Mouse (Mus musculus): ENCODE measurements around the gene Spryd3.
"Not testable (repeated sequence)": the region's sequence is repeated elsewhere in the genome, so short reads cannot be mapped to it uniquely, and the experiment has no call there.

Gene Spryd3

GRCm38 (mm10) chr15:102097991-102098555 is 38.0 kb downstream of the Spryd3 start:
- DNase-seq, result peak; percentile 14

DNA sequence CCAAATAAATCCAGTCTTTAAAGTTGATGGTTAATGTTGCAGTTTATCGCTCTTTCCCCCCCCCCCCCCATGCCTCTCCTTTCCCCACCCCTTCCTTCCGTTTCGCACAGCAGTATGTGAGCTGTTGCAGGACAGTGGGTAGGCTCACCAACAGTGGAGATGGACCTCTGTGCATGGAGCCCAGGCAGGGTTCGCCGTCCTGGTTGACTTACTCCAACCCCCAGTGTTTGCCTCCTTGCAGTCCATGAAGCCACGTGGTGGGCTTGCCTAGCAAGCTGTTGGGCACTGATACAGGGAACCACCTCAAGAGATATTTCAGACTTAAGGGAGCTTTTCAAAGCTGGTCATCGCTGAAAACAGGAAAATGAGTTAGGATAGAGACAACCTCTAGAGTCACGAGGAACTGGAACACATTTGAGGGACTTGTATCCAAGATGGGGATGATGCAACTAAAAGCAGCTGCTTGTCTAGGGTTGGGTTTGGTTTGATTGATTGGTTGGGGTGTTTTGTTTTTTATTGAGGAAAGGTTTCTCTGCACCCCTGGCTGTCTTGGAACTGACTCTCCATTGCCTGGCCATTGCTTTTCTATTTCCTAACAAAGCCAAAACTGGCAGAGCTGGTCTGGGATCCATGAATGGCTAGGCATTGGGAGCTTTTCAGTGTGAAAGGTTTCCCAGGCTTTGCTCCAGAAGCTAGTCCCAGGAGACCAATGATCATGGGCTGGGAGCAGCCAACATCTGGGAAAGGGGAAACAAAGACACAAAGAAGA is 38.7 kb downstream of the Spryd3 start:
- no peak for DNase-seq

DNA sequence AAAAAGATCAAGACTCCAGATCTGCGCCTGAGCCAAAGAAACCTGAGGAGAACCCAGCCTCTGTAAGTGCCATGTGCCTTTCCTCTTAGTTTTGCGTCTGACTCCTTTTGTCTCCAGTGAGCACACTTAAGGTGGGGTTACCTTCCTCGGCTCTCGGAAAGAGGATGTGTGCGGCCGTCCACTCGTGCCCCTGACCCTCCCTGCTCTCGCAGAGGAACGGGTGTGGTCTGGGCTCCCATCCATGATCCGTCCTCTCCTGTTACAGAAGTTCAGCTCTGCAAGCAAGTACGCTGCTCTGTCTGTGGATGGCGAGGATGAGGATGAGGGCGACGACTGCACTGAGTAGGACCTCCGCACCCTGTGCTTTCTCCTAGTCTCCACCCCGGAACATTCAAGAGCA is 41.0 kb downstream of the Spryd3 start:
- DNase-seq, result no peak

- DNase-seq, result no peak
Observed at GRCm38 (mm10) chr15:102094157-102094556, 41.9 kb downstream of the Spryd3 start.

DNA sequence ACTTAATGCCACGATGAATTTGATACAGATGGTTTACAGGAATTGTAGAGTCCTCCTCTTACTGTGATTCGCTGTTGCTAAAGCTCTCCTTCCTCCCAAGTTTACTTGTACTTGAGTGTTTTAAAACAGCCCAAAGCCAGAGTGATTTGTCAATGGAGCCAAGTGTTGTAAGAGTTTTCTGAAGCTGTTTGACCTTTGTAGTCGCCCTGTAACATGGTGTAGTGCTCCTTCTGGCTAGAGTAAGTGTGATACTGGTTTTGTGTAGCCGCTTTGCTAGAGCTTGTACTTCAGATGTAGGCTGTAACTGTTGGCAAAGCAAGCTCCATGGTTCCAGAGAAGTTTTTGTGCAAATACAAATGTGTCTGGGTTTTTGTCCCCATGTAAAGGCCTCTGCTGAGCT is 43.8 kb downstream of the Spryd3 start:
- DNase-seq, result no peak

DNA sequence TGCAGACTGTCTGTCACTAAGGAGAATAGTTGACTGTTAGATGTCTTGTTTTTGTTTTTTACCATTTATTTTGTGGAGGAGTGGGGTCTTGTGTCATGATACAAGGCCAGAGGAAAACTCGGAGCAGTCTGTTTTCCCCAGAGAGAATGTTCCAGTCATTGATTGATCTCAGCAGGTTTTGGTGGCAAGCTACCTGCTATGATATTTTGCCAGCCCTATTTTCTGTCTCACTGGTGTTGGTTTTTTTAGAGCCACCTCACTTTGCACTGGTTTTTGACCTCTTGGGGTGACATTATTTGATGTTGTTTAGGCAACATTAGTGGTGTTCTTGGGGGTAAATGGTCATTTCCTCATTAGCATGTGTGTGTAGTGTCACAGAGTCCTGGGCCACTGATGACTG is 44.3 kb downstream of the Spryd3 start:
- no peak for DNase-seq

GRCm38 (mm10) chr15:102091063-102091679 is 44.9 kb downstream of the Spryd3 start:
- DNase-seq, result no peak

DNA sequence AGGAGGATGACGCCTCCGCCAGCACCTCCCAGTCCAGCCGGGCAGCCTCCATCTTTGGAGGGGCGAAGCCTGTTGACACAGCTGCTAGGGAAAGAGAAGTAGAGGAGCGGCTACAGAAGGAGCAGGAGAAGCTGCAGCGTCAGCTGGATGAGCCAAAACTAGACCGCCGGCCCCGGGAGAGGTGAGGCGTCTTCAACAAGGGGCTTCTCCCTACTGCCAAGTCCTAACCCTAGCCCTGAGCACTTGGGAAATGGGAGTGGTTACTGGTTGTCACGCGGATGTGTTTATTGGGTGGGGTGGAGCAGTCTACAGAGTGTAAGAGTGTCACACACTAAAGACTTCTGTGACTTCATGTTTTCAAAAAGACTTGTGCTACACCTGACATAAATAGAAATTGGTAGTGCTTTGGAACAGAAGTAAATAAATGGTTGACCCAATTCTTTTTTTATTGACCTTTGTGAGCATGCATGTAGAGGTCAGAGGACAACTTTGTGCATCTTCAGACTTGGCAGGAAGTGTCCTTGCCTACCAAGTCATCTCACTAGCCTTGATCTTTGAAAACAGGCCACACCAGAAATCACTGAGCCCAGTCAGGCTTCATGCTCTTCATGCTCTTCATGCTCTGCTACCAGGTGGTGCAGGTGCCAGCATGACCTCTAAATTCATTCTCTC is 46.0 kb downstream of the Spryd3 start:
- DNase-seq, result no peak

- no peak for DNase-seq
Observed at GRCm38 (mm10) chr15:102083028-102083427, 53.0 kb downstream of the Spryd3 start.

DNA sequence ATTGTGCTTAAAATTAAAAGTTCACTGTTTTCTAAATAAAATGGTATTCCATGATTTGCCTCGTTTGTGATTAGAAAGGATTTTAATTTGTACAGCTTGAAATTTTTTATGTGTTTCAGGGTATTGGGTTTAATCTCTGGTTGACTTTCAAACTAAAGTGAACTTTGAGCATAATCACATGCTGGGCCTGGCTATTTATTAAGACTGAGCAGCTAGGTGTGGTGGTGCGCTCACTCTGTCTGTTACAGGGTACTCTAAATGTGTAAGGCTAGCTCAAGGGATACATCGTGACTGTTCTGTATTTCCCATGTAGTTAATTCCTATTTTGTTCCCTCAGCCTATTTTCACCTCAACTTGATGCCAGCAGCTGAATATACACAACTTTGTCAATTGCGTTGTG is 53.9 kb downstream of the Spryd3 start:
- no peak for DNase-seq

DNA sequence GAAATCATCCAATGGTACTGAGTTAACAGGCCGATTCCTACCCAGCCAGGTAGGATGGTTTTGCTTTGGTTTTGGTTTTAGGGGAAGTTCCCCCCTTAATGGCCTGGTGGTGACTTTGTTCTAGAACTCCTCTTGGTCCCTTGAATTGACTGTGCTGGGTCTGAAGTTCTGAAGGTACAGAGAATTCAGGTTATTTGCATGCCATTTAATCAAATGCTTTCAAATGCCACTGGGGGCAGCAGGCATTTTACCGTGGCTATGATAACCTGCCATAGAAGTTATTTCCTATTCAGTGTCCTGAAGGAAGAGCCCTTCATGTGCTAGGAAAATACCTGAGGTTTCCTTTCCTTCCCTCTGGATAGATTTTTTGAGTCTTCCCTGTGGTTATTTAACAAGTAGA is 55.6 kb downstream of the Spryd3 start:
- no peak for DNase-seq

DNA sequence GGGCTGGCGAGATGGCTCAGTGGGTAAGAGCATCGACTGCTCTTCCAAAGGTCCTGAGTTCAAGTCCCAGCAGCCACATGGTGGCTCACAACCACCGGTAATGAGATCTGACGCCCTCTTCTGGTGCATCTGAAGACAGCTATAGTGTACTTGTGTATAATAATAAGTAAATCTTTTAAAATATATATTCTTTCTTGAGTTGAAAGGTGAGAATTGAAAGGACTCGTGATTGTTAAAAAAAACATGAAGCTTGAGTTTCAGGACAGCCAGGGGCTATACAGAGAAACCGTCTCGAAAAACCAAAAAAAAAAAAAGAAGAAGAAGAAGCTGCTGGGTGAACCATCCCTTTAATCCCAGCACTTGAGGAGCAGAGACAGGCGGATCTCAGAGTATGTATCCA is 56.1 kb downstream of the Spryd3 start:
- not testable (repeated sequence) for DNase-seq

GRCm38 (mm10) chr15:102079221-102079620 is 56.8 kb downstream of the Spryd3 start:
- DNase-seq, result no peak

DNA sequence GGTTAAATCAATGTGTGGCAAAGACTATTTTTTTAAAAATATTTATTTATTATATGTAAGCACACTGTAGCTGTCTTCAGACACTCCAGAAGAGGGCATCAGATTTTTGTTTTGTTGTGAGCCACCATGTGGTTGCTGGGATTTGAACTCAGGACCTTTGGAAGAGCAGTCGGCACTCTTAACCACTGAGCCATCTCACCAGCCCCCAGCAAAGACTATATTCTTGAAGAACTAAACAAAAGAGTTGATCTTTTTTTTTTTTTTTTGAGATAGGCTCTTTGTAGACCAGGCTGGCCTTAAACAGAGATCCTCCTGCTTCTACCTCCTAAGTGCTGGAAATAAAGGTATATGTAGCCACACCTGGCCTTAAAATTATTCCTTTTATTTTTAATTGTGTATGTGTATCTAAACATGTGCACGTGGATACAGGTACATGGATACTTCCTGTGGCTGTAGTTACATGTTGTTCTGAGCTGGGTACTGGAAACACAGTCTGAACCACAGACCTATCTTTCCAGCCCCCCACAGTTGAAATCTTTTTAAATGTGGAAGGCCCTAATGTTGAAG is 58.8 kb downstream of the Spryd3 start:
- DNase-seq, result no peak

GRCm38 (mm10) chr15:102074876-102075585 is 61.0 kb downstream of the Spryd3 start:
- DNase-seq, result no peak

DNA sequence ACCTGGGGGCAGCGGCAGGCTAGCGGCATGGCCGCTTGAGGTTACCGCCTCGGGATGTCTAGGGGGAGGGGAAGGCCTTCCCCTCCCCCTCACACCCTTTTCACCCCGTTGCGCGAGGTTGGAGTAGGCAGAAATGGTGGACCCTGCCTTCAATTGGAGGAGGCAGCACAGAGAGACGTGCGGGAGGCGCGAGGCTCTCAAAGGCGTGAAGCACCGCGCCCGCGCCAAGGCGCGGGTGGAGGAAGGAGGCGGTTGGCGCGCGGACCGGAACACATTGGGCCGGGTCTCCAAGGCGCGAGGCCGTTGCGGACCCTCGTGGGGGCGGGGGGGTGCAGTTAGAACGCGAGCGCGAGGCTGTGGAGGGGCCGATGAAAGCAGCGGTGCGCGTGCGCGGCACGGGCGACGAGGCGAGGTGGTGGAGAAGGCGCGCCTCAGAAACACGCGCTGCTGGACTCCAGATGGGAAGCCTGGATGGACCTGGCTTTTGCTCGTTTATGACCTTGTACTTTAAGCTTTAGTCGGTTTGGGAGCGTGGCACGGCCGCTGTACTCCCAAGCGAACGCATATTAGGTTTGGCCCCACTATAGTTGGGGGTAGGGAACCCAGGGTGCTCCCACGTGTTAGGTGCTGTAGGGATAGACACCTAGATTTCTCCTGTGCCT is 61.8 kb downstream of the Spryd3 start:
- DNase-seq, result peak; percentile 81

- peak; percentile 99 for DNase-seq
Observed at GRCm38 (mm10) chr15:102073559-102074069, 62.4 kb downstream of the Spryd3 start, which contains the start of gene Eif4b. Gene Eif4b, plus strand, starts transcription at chr15:102073773.

GRCm38 (mm10) chr15:102072963-102073558 is 63.0 kb downstream of the Spryd3 start:
- no peak for DNase-seq

GRCm38 (mm10) chr15:102070476-102071467 is 65.3 kb downstream of the Spryd3 start:
- DNase-seq, result no peak
